Mouse (Mus musculus) MEL (cell line): Measurements from ENCODE around the gene Ccdc194.

Source experiments
- CHD2 ChIP-seq: IDR thresholded peaks from 2 replicates; pipeline ENCODE4 v1.6.1; 2011; ENCODE audit warnings: low read length, improper control_type of control experiment
- CTCF ChIP-seq, 3 experiments: IDR thresholded peaks in 2 of 3; conservative IDR thresholded peaks in 1 of 3; 2 replicates each; pipeline ENCODE4 v1.5.1; 2011 to 2012; ENCODE audit warnings: low read length in 3 of 3, low read depth in 2 of 3, mild to moderate bottlenecking in 2 of 3, improper control_type of control experiment in 1 of 3, inconsistent platforms in 1 of 3, mixed read lengths in 1 of 3, moderate library complexity in 1 of 3; ENCODE audit not compliant: control insufficient read depth in 1 of 3, insufficient read depth in 1 of 3, poor library complexity in 1 of 3, severe bottlenecking in 1 of 3
- ELF1 ChIP-seq: IDR thresholded peaks from 2 replicates; pipeline ENCODE4 v1.6.1; 2014; ENCODE audit warnings: low read depth, mild to moderate bottlenecking, inconsistent platforms, low read length, improper control_type of control experiment, moderate library complexity
- ETS1 ChIP-seq: IDR thresholded peaks from 2 replicates; pipeline ENCODE4 v1.6.1; 2012; ENCODE audit warnings: low read depth, mild to moderate bottlenecking, inconsistent platforms, low read length, improper control_type of control experiment, moderate library complexity
- GATA1 ChIP-seq: IDR thresholded peaks from 2 replicates; pipeline ENCODE4 v1.6.1; 2011; ENCODE audit warnings: low read depth, low read length, improper control_type of control experiment
- MAFK ChIP-seq: IDR thresholded peaks from 2 replicates; pipeline ENCODE4 v1.6.1; 2011; ENCODE audit warnings: low read depth, mild to moderate bottlenecking, low read length, improper control_type of control experiment, borderline replicate concordance
- MAX ChIP-seq: IDR thresholded peaks from 2 replicates; pipeline ENCODE4 v1.6.1; 2011; ENCODE audit warnings: low read length, improper control_type of control experiment
- POLR2A ChIP-seq, 2 experiments: IDR thresholded peaks; 2 replicates each; pipeline ENCODE4 v1.6.1; 2011 to 2012; ENCODE audit warnings: low read length in 2 of 2, mild to moderate bottlenecking in 2 of 2, control low read depth in 1 of 2, improper control_type of control experiment in 1 of 2, low read depth in 1 of 2, moderate library complexity in 1 of 2; ENCODE audit not compliant: control insufficient read depth in 1 of 2, insufficient read depth in 1 of 2, poor library complexity in 1 of 2
- RCOR1 ChIP-seq: IDR thresholded peaks from 2 replicates; pipeline ENCODE4 v1.6.1; 2012; ENCODE audit warnings: low read depth, mild to moderate bottlenecking, inconsistent platforms, low read length, improper control_type of control experiment
- SMC3 ChIP-seq: IDR thresholded peaks from 2 replicates; pipeline ENCODE4 v1.6.1; 2011; ENCODE audit warnings: low read depth, low read length, improper control_type of control experiment
- ZC3H11A ChIP-seq: IDR thresholded peaks from 2 replicates; pipeline ENCODE4 v1.6.1; 2012; ENCODE audit warnings: low read depth, mild to moderate bottlenecking, inconsistent platforms, low read length, improper control_type of control experiment

GRCm38 (mm10) chr8:71521634-71522033 is 3.9 kb downstream of the Ccdc194 start:
- TF ChIP-seq GATA1 (no peak), CTCF (IDR thresholded peaks at IDR 0.05 in 2 of 3, conservative IDR thresholded peaks at IDR 0.05 in 1 of 3; ENCODE audit: control insufficient read depth in 1 of 3, insufficient read depth in 1 of 3, low read depth in 2 of 3, low read length in 3 of 3, poor library complexity in 1 of 3, severe bottlenecking in 1 of 3) (peak; percentile 84 to 97 (median 94)), ZC3H11A (peak; percentile 57), CHD2 (no peak), SMC3 (peak; percentile 86), POLR2A (IDR thresholded peaks at IDR 0.05; ENCODE audit: control insufficient read depth in 1 of 2, insufficient read depth in 1 of 2, low read depth in 1 of 2, low read length in 2 of 2, poor library complexity in 1 of 2) (peak in 1 of 2 experiments; percentile 30; a peak in 1 of 4 replicates), RCOR1 (no peak), MAX (peak; percentile 91), ETS1 (no peak), MAFK (no peak), ELF1 (0 out of 2 replicates have a peak, but pooled peaks have one; percentile 24)
